8 mouse cellular contexts compared by ENCODE assay signal in the genomic region with DNA sequence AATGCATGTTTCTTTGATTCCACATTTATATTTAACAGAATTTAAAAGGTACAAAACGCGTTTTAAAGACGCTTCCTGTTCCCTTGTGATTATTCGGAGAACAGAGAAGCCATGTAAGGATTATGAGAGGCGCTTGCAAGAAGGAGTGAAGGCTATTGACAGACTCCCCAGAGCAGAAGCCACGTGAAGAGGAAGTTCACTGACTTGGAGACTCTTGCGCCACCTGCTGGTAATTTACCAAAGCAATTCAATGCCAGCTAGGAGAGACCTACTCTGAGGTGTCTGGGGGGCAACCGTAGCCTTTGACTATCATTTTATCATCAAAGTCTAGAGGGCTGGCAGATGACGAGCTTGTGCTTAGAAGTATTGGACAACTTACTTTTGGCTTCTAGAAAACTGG.
A peak's percentile ranks its signal among the peaks of the same experiment; 100 is the strongest.
DNase-seq lines count a peak whose midpoint lies in the region; ATAC-seq and TF ChIP-seq lines count a peak whose summit lies in the region.

No protein-coding gene starts in this region.

- H3K9me3 ChIP-seq in hindbrain, embryonic 11.5 days (ENCODE audit: control insufficient read depth, low read length): no peaks in the 10 kb centered on the region
- H3K9me3 ChIP-seq in hindbrain, embryonic 16.5 days (ENCODE audit: control insufficient read depth, low read length): no peaks in the 10 kb centered on the region
- H3K9me3 ChIP-seq in forebrain, postnatal 0 days (ENCODE audit: low read length): no peaks in the 10 kb centered on the region

- no peaks in the 10 kb centered on the region for H3K79me2 ChIP-seq in liver, adult 2 months (ENCODE audit: control insufficient read depth, insufficient read depth, low read length)

- H3K27me3 ChIP-seq in hindbrain, embryonic 11.5 days (ENCODE audit: control insufficient read depth, insufficient read depth, low read length): no peaks in the 10 kb centered on the region
- H3K27me3 ChIP-seq in hindbrain, embryonic 16.5 days (replicated peaks; ENCODE audit: control insufficient read depth, insufficient read depth, low read length): no peaks in the 10 kb centered on the region
- H3K27me3 ChIP-seq in forebrain, postnatal 0 days (ENCODE audit: insufficient read depth, low read length): no peaks in the 10 kb centered on the region
- no peaks in the 10 kb centered on the region for H3K27me3 ChIP-seq in liver, adult 2 months (ENCODE audit: control insufficient read depth, insufficient read depth, low read length)
- H3K27me3 ChIP-seq in thymus, adult 2 months (ENCODE audit: control insufficient read depth, insufficient read depth, low read length): no peaks in the 10 kb centered on the region

- no peak for TF ChIP-seq POLR2A in liver, adult 2 months (IDR thresholded peaks at IDR 0.05; ENCODE audit: extremely low read depth, insufficient read depth, low read length)
- no peak for TF ChIP-seq POLR2A in thymus, adult 2 months (IDR thresholded peaks at IDR 0.05; ENCODE audit: control insufficient read depth, extremely low read depth, insufficient read depth, low read length, poor library complexity)

- H3K27ac ChIP-seq in hindbrain, embryonic 11.5 days (ENCODE audit: low read depth, low read length): no peak overlapping the region
- H3K27ac ChIP-seq in hindbrain, embryonic 16.5 days (ENCODE audit: low read depth, low read length): no peak overlapping the region
- H3K27ac ChIP-seq in forebrain, postnatal 0 days (ENCODE audit: low read depth, low read length): no peak overlapping the region
- no peak overlapping the region for H3K27ac ChIP-seq in liver, adult 2 months (replicated peaks; ENCODE audit: insufficient read depth, low read depth, low read length)
- H3K27ac ChIP-seq in thymus, adult 2 months (ENCODE audit: control insufficient read depth, insufficient read depth, low read length): no peak overlapping the region

- 32% methylated on average over 9 of the region's 9 CpGs for WGBS in hindbrain, embryonic 11.5 days
- 32% methylated on average over 9 of the region's 9 CpGs for WGBS in hindbrain, embryonic 16.5 days
- WGBS in forebrain, postnatal 0 days: 20% methylated on average over 9 of the region's 9 CpGs
- WGBS in liver, adult 2 months: 12% methylated on average over 9 of the region's 9 CpGs
- 7% methylated on average over 9 of the region's 9 CpGs for WGBS in thymus, adult 2 months

- H3K4me3 ChIP-seq in hindbrain, embryonic 11.5 days (ENCODE audit: low read depth, low read length): no peak overlapping the region
- H3K4me3 ChIP-seq in hindbrain, embryonic 16.5 days (ENCODE audit: low read length): no peak overlapping the region
- no peak overlapping the region for H3K4me3 ChIP-seq in forebrain, postnatal 0 days (ENCODE audit: low read depth, low read length)
- H3K4me3 ChIP-seq in liver, adult 2 months (ENCODE audit: insufficient read depth, low read depth, low read length): no peak overlapping the region
- H3K4me3 ChIP-seq in thymus, adult 2 months (ENCODE audit: control insufficient read depth, insufficient read depth, low read length): no peak overlapping the region

- no peak overlapping the region for H3K9ac ChIP-seq in hindbrain, embryonic 11.5 days (ENCODE audit: low read depth, low read length)
- no peak overlapping the region for H3K9ac ChIP-seq in hindbrain, embryonic 16.5 days (ENCODE audit: low read depth, low read length)
- H3K9ac ChIP-seq in forebrain, postnatal 0 days: no peak overlapping the region
- H3K9ac ChIP-seq in liver, adult 2 months (ENCODE audit: low read depth, low read length): no peak overlapping the region

- no peak for ATAC-seq in hindbrain, embryonic 11.5 days (ENCODE audit: low FRiP score)
- ATAC-seq in hindbrain, embryonic 16.5 days: no peak
- ATAC-seq in forebrain, postnatal 0 days: peak; percentile 73

- no peak overlapping the region for H3K4me2 ChIP-seq in hindbrain, embryonic 11.5 days (replicated peaks; ENCODE audit: low read depth, low read length)
- no peak overlapping the region for H3K4me2 ChIP-seq in hindbrain, embryonic 16.5 days (ENCODE audit: low read length)
- H3K4me2 ChIP-seq in forebrain, postnatal 0 days (ENCODE audit: low read depth): no peak overlapping the region

- peak; percentile 73 for TF ChIP-seq CTCF in forebrain, postnatal 0 days (IDR thresholded peaks at IDR 0.05; ENCODE audit: low read depth)
- peak; percentile 35; the same call in 1 of the 2 replicates for TF ChIP-seq CTCF in liver, adult 2 months (IDR thresholded peaks at IDR 0.05; ENCODE audit: low read depth, low read length)
- TF ChIP-seq CTCF in thymus, adult 2 months (IDR thresholded peaks at IDR 0.05; ENCODE audit: borderline replicate concordance, control insufficient read depth, extremely low read depth, insufficient read depth, low read length, poor library complexity): no peak

- H3K36me3 ChIP-seq in hindbrain, embryonic 11.5 days (ENCODE audit: control insufficient read depth, insufficient read depth, low read length): no peaks in the 10 kb centered on the region
- no peaks in the 10 kb centered on the region for H3K36me3 ChIP-seq in hindbrain, embryonic 16.5 days (ENCODE audit: control insufficient read depth, insufficient read depth, low read length)
- H3K36me3 ChIP-seq in forebrain, postnatal 0 days (ENCODE audit: insufficient read depth): no peaks in the 10 kb centered on the region
- no peaks in the 10 kb centered on the region for H3K36me3 ChIP-seq in liver, adult 2 months (ENCODE audit: control insufficient read depth, insufficient read depth, low read length)
- no peaks in the 10 kb centered on the region for H3K36me3 ChIP-seq in thymus, adult 2 months (ENCODE audit: control insufficient read depth, insufficient read depth, low read length)

- peak; percentile 82 for DNase-seq in hindbrain, embryonic 11.5 days (ENCODE audit: low spot score)
- peak; percentile 21 for DNase-seq in c-Kit-positive CD71-positive TER-119-positive erythroid progenitor cells, embryonic 14.5 days (ENCODE audit: low spot score)
- peak; percentile 80 for DNase-seq in forebrain, postnatal 0 days
- DNase-seq in kidney, adult 8-10 months: peak; percentile 13 to 47
- DNase-seq in liver, adult 2 months (ENCODE audit: extremely low read depth, low read depth, low spot score): peak; percentile 28
- DNase-seq in ovary, adult 18-20 months (ENCODE audit: low spot score): peak; percentile 33
- peak; percentile 58 for DNase-seq in thymus, adult 2 months

- no peaks in the 10 kb centered on the region for H3K4me1 ChIP-seq in hindbrain, embryonic 11.5 days (replicated peaks; ENCODE audit: control insufficient read depth, insufficient read depth, low read length)
- H3K4me1 ChIP-seq in hindbrain, embryonic 16.5 days (ENCODE audit: control insufficient read depth, insufficient read depth, low read depth, low read length): no peaks in the 10 kb centered on the region
- H3K4me1 ChIP-seq in forebrain, postnatal 0 days (ENCODE audit: insufficient read depth): no peaks in the 10 kb centered on the region
- no peaks in the 10 kb centered on the region for H3K4me1 ChIP-seq in liver, adult 2 months (ENCODE audit: control insufficient read depth, insufficient read depth, low read length)
- H3K4me1 ChIP-seq in thymus, adult 2 months (replicated peaks; ENCODE audit: control insufficient read depth, insufficient read depth, low read length): no peaks in the 10 kb centered on the region

Comparison
In these comparisons a context has a peak if more than half of its experiments do, and no peak if none do; other contexts are left out.
1. DNase-seq: peak in every context shown above with its lines; median percentile 82 in hindbrain, embryonic 11.5 days; 80 in forebrain, postnatal 0 days; 58 in thymus, adult 2 months; 33 in ovary, adult 18-20 months; 30 in kidney, adult 8-10 months; 28 in liver, adult 2 months; 21 in c-Kit-positive CD71-positive TER-119-positive erythroid progenitor cells, embryonic 14.5 days.